Mouse (Mus musculus): ENCODE data around the gene Gtf3a.
"Not testable (repeated sequence)": the region's sequence is repeated elsewhere in the genome, so short reads cannot be mapped to it uniquely, and the experiment has no call there.

The Gtf3a gene

GRCm38 (mm10) chr5:146948508-146949088 is at the start of gene Gtf3a:
Gtf3a (plus strand) TSS chr5:146948657.
- peak; percentile 90 for ATAC-seq (ENCODE audit: insufficient number of reproducible peaks, low FRiP score, low TSS enrichment)

DNA sequence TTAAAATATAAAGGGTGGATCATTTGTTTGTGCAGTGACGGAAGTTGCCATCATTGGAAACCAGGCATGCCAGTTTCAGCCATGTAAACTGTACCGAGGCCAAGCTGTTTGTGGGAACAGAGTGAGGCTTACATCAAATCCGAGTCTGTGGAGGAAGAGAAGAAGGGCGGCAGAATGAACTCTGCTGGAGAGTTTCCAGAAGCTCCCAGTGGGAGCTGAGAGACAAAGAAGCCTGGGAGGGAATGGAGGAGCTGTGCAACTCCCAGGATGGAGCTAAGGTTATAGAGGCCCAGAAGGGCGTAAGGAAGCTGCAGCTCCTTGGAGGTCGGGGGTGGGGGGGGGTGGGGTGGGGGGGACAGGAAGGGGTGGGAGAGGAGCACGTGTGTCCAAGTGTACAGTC is 48.1 kb upstream of the Gtf3a start:
- no peak for ATAC-seq (ENCODE audit: insufficient number of reproducible peaks, low FRiP score, low TSS enrichment)

DNA sequence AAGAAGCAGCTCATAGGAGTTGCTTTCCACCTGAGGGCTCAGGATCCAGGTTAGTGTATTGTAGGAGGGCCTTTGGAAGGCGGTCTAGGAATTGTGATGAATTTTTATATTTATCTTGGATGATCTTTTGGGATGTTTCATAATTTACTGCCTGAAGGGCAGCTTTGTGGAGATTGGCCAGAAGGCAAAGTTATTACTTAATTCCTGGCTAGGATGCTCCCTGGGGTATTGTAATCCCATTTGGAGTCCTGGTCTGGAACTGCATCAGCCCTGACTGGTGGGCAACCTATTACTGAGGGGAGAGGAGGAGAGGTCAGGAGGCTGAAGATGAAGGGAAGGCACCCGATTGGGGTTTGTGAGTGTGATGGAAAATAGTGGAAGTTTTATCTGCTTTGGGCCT is 47.0 kb upstream of the Gtf3a start:
- no peak for ATAC-seq (ENCODE audit: insufficient number of reproducible peaks, low FRiP score, low TSS enrichment)

- no peak; the same call in 1 of the 2 replicates for ATAC-seq (ENCODE audit: insufficient number of reproducible peaks, low FRiP score, low TSS enrichment)
These were observed 44.1 kb upstream of the Gtf3a start for GRCm38 (mm10) chr5:146904404-146904803.

DNA sequence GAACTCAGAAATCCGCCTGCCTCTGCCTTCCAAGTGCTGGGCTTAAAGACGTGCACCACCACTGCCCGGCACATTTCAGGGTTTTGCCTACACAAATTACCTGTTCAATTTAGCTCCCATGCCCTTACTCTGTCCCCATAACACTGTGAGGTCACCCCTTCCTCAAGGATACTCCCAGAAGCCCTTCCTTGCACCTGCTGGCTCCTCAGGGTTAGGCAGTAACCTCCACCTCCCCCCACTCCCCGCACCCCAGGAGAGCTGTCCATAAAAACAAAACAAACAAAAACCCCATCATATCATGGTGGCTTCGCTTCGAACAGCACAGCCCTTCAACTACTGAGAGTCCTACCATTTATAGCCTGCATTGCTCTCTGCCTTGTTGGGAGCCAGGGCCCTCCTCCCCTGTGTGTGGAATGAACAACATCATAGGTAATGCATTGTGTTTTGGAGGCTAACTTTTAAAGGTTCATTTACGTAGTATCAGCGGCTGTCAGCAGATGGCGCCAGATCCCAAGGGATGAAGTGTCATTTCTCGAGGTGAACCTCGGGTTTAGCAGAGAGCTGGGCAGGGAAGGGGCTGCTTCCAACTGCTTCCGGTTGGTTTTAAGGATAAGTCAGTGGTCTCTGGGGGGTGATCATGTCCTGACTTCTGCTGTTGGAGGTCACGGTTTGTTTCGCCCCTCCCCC is 42.8 kb upstream of the Gtf3a start:
- ATAC-seq (ENCODE audit: insufficient number of reproducible peaks, low FRiP score, low TSS enrichment), result peak; percentile 56; the same call in 1 of the 2 replicates

DNA sequence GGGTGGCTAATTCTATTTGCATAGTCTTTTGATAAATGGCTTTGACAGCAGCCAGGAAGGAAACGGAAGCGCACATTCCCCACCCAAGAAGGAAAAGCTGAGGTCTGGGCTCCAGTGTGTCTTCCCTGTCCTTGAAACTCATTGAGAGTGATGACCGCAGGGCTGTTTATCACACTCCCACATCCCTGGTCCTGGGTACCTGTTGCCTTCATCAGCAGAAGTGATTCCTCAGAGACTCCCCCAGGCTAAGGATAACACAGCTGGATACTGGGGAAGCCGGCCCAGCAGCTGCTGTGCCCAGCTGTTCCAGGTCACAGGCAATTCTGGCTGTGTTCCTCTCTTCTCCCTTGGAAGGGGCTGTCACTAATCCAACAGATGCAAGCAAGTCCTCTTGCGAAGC is 40.9 kb upstream of the Gtf3a start:
- ATAC-seq (ENCODE audit: insufficient number of reproducible peaks, low FRiP score, low TSS enrichment), result no peak

GRCm38 (mm10) chr5:146908629-146909028 is 39.8 kb upstream of the Gtf3a start:
- ATAC-seq (ENCODE audit: insufficient number of reproducible peaks, low FRiP score, low TSS enrichment), result no peak

DNA sequence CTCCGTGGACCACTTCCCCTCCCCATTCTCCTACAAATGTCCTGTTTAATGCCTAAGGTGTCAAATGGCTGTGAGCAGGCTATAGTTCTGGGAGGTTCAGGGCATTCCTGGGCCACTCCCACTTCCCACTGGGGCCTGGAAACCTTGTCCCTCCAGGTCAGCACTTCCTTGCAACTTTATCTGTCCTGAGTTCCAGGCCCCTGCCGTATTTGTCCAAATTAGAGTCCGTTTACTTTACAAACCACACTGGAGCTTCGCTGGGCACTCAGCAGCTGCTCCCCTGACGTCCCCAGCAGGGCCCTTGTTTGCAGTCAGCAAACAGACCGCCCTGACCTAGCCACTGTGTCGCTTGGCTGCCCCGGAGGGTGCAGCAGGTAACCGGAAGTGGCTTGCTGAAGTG is 36.3 kb upstream of the Gtf3a start:
- no peak for ATAC-seq (ENCODE audit: insufficient number of reproducible peaks, low FRiP score, low TSS enrichment)

DNA sequence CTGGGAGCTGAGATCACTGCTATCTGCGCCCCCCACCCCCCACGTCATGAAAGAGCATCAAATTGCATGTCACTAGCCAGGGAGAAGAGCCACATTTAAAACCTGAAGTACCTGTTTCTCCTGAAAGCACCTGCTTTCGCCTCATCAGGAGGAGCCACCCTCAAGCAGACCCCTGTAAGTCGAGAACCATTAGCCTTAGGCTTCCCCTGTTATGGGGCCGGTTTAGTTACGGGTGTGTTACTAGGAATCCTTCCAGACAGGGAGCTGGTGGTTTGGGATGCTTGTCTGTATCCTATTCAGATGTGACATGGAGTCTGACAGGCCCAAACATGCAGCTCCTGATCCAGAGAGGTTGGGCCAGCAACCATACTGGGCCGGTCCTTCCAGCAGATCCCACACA is 35.1 kb upstream of the Gtf3a start:
- ATAC-seq (ENCODE audit: insufficient number of reproducible peaks, low FRiP score, low TSS enrichment), result no peak

- no peak for ATAC-seq (ENCODE audit: insufficient number of reproducible peaks, low FRiP score, low TSS enrichment)
These were observed 34.2 kb upstream of the Gtf3a start for GRCm38 (mm10) chr5:146914088-146914766.

DNA sequence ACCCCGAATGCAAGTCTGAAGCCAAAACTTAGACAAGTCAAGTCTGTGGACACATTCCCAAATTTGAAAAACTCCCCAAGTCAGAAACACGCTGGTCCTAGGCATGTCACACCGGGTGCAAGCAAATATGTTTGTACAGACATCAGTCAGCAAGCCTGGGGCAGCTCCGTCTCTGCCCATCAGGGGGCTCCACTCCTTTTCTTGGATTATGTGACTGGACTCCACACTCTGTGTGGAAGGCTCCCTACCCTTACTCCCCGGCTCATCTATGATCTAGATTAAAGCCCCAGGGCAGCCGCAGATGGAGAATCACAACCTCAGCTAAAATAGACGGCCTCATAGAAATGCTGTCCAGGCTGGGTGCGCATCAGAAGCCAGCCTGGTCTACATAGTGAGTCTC is 32.2 kb upstream of the Gtf3a start:
- no peak for ATAC-seq (ENCODE audit: insufficient number of reproducible peaks, low FRiP score, low TSS enrichment)

- ATAC-seq (ENCODE audit: insufficient number of reproducible peaks, low FRiP score, low TSS enrichment), result no peak
These were observed 31.7 kb upstream of the Gtf3a start for GRCm38 (mm10) chr5:146916806-146917205.

DNA sequence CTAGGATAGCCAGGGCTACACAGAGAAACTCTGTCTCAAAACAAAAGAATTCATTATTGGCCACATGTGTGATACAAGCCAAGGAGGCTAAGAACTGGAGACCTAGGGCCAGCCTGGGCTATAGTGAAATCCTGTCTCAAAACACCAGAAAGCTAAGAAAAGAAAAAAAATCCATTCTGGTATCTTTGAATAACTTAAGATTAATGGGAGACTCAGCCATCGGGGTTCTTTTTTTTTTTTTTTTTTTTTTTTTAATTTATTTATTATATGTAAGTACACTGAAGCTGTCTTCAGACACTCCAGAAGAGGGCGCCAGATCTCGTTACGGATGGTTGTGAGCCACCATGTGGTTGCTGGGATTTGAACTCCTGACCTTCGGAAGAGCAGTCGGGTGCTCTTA is 31.1 kb upstream of the Gtf3a start:
- ATAC-seq (ENCODE audit: insufficient number of reproducible peaks, low FRiP score, low TSS enrichment), result not testable (repeated sequence)

DNA sequence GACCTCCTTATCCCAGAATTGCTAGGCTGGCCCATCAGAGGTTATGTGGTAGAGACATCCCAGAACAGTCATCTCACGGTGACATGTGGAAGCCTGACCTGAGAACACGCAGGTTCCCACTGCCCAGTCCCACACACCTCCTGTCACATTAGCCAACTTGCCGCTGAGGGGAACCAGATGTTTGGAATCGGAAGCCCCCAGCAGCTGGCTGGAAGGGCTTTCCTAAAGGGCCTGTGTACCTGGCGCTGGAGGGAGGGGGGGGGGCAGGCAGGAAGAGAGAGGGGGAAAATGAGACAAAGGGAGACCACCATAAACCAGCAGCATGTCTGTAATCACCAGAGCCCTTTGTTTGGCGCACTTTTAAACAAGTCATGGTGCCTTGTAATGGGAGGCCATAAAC is 28.6 kb upstream of the Gtf3a start:
- no peak for ATAC-seq (ENCODE audit: insufficient number of reproducible peaks, low FRiP score, low TSS enrichment)

GRCm38 (mm10) chr5:146920314-146921161 is 27.9 kb upstream of the Gtf3a start:
- ATAC-seq (ENCODE audit: insufficient number of reproducible peaks, low FRiP score, low TSS enrichment), result no peak

GRCm38 (mm10) chr5:146921224-146921623 is 27.2 kb upstream of the Gtf3a start:
- ATAC-seq (ENCODE audit: insufficient number of reproducible peaks, low FRiP score, low TSS enrichment), result no peak

DNA sequence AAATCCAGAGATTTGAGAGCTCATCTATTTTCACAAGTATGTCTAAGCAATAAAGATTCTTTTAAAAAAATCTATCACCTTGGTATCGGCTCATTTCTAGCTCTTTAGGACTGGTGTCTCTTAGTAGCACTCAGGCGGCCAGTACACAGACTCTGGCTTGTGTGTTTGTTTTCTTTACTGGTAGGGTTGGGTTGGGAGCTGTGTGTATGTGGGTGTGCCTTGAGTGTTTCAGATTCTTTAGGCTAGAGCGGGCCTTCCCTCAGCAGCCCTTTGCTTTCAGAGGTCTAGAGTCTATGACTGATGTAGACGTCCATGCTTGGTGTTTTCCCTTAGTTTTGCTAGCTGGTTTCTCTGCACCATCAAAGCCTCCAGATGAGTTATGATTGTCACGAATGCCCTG is 24.9 kb upstream of the Gtf3a start:
- no peak for ATAC-seq (ENCODE audit: insufficient number of reproducible peaks, low FRiP score, low TSS enrichment)

GRCm38 (mm10) chr5:146926673-146927072 is 21.8 kb upstream of the Gtf3a start:
- no peak for ATAC-seq (ENCODE audit: insufficient number of reproducible peaks, low FRiP score, low TSS enrichment)

DNA sequence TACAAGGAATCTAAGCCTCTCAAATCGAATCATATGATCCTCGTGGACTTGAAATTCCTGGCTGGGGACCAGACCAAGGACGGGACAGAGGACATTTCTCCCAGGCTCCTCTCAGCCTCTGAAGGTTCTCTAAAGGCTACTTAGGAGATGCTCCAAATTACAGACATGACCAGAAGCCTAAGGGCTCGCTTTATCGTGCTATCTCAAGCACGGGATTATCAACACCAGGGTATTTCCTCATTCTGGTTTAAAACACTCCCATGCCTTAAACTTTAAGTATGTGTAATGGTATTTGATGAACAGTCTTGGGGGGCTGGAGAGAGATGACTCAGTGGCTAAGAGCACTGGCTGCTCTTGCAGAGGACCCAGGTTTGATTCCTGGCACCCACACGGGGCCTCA is 17.0 kb upstream of the Gtf3a start:
- no peak for ATAC-seq (ENCODE audit: insufficient number of reproducible peaks, low FRiP score, low TSS enrichment)

DNA sequence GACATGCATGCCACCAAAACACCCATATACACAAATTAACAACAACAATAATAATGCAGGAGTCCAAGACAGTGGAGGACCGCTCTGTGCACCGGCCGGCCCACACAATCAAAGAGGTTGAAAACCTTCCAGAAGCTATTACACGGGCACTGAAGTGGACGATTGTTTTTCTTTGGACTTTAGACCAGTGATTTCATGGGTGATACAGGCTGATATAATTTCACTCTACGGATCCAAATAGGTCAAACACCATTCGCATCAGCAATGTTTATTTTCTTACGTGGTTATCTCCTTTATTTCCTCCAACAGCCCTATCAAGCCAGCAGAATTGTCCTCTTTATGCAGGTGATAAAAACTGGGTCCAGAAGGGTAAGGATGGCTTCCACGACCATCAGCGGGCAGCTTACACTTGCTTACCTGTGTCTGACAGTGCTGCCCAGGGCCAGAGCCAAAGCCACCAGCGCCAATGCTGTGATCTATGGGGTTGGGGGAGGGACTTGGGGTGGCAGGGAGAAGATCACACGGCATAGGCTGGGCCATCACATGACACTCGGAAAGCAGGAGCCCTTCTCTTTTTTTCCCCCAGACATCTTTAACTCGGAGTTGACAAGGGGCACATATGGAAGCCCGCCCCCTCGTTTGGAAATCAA is 16.4 kb upstream of the Gtf3a start:
- ATAC-seq (ENCODE audit: insufficient number of reproducible peaks, low FRiP score, low TSS enrichment), result no peak
